Mouse (Mus musculus): ENCODE data around the gene Unc13d. TPM values are rescaled to one million over a fixed set of nuclear protein-coding genes. Genes with fewer than 3 reads are reported as not detected.

Gene Unc13d
- polyA plus RNA-seq, 1 experiment from 2014 or later: 1.5 TPM

GRCm38 (mm10) chr11:116106963-116107776 is 29.4 kb upstream of the Unc13d start:
- Histone ChIP-seq H3K36me3 (no peaks in the 10 kb centered on the region), H3K4me2 (no peak overlapping the region), H3K4me1 (replicated peaks) (peaks cover 64% of the 10 kb centered on the region), H3K9me3 (no peaks in the 10 kb centered on the region), H3K9ac (no peak overlapping the region), H3K4me3 (no peak overlapping the region), H3K27ac (no peak overlapping the region), H3K27me3 (peaks cover 69% of the 10 kb centered on the region)
- no peak for ATAC-seq (ENCODE audit: low FRiP score)
- 15% methylated on average over 14 of the region's 14 CpGs for WGBS

GRCm38 (mm10) chr11:116106154-116106962 is 28.6 kb upstream of the Unc13d start:
- Histone ChIP-seq H3K4me2 (peak overlapping the region; percentile 24; the same call in 1 of the 2 replicates), H3K27ac (no peak overlapping the region), H3K4me1 (replicated peaks) (peaks cover 72% of the 10 kb centered on the region), H3K4me3 (0 out of 2 replicates have a peak overlapping the region, but pooled peaks have one; percentile 2), H3K36me3 (no peaks in the 10 kb centered on the region), H3K9me3 (no peaks in the 10 kb centered on the region), H3K9ac (0 out of 2 replicates have a peak overlapping the region, but pooled peaks have one; percentile 29), H3K27me3 (peaks cover 60% of the 10 kb centered on the region)
- 25% methylated on average over 32 of the region's 32 CpGs for WGBS
- ATAC-seq (ENCODE audit: low FRiP score): no peak

- Histone ChIP-seq H3K4me2 (no peak overlapping the region), H3K9ac (no peak overlapping the region), H3K27ac (no peak overlapping the region), H3K36me3 (no peaks in the 10 kb centered on the region), H3K4me3 (no peak overlapping the region), H3K9me3 (no peaks in the 10 kb centered on the region), H3K27me3 (peaks cover 48% of the 10 kb centered on the region), H3K4me1 (replicated peaks) (peaks cover 66% of the 10 kb centered on the region)
- 93% methylated on average over 2 of the region's 2 CpGs for WGBS
- ATAC-seq (ENCODE audit: low FRiP score): no peak
Measured at GRCm38 (mm10) chr11:116105065-116105464, 27.3 kb upstream of the Unc13d start.

GRCm38 (mm10) chr11:116104006-116104646 is 26.4 kb upstream of the Unc13d start:
- 40% methylated on average over 14 of the region's 14 CpGs for WGBS
- no peaks in the 10 kb centered on the region for H3K9me3 ChIP-seq
- H3K27ac ChIP-seq: peak overlapping the region; percentile 12; the same call in 1 of the 2 replicates
- ATAC-seq (ENCODE audit: low FRiP score): no peak
- H3K9ac ChIP-seq: no peak overlapping the region
- no peaks in the 10 kb centered on the region for H3K36me3 ChIP-seq
- H3K4me2 ChIP-seq: no peak overlapping the region
- H3K4me1 ChIP-seq (replicated peaks): peaks cover 57% of the 10 kb centered on the region
- H3K4me3 ChIP-seq: no peak overlapping the region
- peaks cover 38% of the 10 kb centered on the region for H3K27me3 ChIP-seq

- no peak for ATAC-seq (ENCODE audit: low FRiP score)
- Histone ChIP-seq H3K4me2 (no peak overlapping the region), H3K9ac (no peak overlapping the region), H3K36me3 (no peaks in the 10 kb centered on the region), H3K4me3 (no peak overlapping the region), H3K27ac (no peak overlapping the region), H3K4me1 (replicated peaks) (peaks cover 51% of the 10 kb centered on the region), H3K9me3 (no peaks in the 10 kb centered on the region), H3K27me3 (peaks cover 33% of the 10 kb centered on the region)
- WGBS: 74% methylated on average over 12 of the region's 12 CpGs
Measured at GRCm38 (mm10) chr11:116103572-116103971, 25.8 kb upstream of the Unc13d start.

- H3K36me3 ChIP-seq: no peaks in the 10 kb centered on the region
- no peak overlapping the region for H3K9ac ChIP-seq
- H3K4me1 ChIP-seq (replicated peaks): peaks cover 43% of the 10 kb centered on the region
- no peak for ATAC-seq (ENCODE audit: low FRiP score)
- no peak overlapping the region for H3K4me2 ChIP-seq
- 59% methylated on average over 3 of the region's 4 CpGs for WGBS
- H3K27ac ChIP-seq: peak overlapping the region; percentile 84
- no peak overlapping the region for H3K4me3 ChIP-seq
- peaks cover 24% of the 10 kb centered on the region for H3K27me3 ChIP-seq
- no peaks in the 10 kb centered on the region for H3K9me3 ChIP-seq
Measured at GRCm38 (mm10) chr11:116102472-116102871, 24.7 kb upstream of the Unc13d start.

- H3K27ac ChIP-seq: peak overlapping the region; percentile 84
- H3K4me3 ChIP-seq: no peak overlapping the region
- peak; percentile 80 for ATAC-seq (ENCODE audit: low FRiP score)
- no peaks in the 10 kb centered on the region for H3K9me3 ChIP-seq
- WGBS: 44% methylated on average over 11 of the region's 11 CpGs
- no peak overlapping the region for H3K4me2 ChIP-seq
- no peaks in the 10 kb centered on the region for H3K36me3 ChIP-seq
- peaks cover 19% of the 10 kb centered on the region for H3K27me3 ChIP-seq
- peak overlapping the region; percentile 51; the same call in 1 of the 2 replicates for H3K9ac ChIP-seq
- peaks cover 38% of the 10 kb centered on the region for H3K4me1 ChIP-seq (replicated peaks)
Measured at GRCm38 (mm10) chr11:116101931-116102381, 24.2 kb upstream of the Unc13d start.

GRCm38 (mm10) chr11:116100839-116101238 is 23.1 kb upstream of the Unc13d start:
- Histone ChIP-seq H3K36me3 (no peaks in the 10 kb centered on the region), H3K4me3 (no peak overlapping the region), H3K4me2 (no peak overlapping the region), H3K9ac (no peak overlapping the region), H3K27ac (0 out of 2 replicates have a peak overlapping the region, but pooled peaks have one; percentile 84), H3K9me3 (no peaks in the 10 kb centered on the region), H3K27me3 (peaks cover 8% of the 10 kb centered on the region), H3K4me1 (replicated peaks) (peaks cover 27% of the 10 kb centered on the region)
- ATAC-seq (ENCODE audit: low FRiP score): no peak
- WGBS: 88% methylated on average over 7 of the region's 7 CpGs

- 83% methylated on average over 6 of the region's 6 CpGs for WGBS
- Histone ChIP-seq H3K4me2 (no peak overlapping the region), H3K36me3 (no peaks in the 10 kb centered on the region), H3K9me3 (no peaks in the 10 kb centered on the region), H3K27me3 (peaks cover 3% of the 10 kb centered on the region), H3K4me3 (no peak overlapping the region), H3K9ac (no peak overlapping the region), H3K4me1 (replicated peaks) (peaks cover 26% of the 10 kb centered on the region), H3K27ac (no peak overlapping the region)
- ATAC-seq (ENCODE audit: low FRiP score): no peak
Measured at GRCm38 (mm10) chr11:116100385-116100784, 22.6 kb upstream of the Unc13d start.

- ATAC-seq (ENCODE audit: low FRiP score): no peak
- H3K4me1 ChIP-seq (replicated peaks): peaks cover 24% of the 10 kb centered on the region
- H3K9ac ChIP-seq: no peak overlapping the region
- H3K36me3 ChIP-seq: no peaks in the 10 kb centered on the region
- WGBS: 92% methylated on average over 6 of the region's 6 CpGs
- no peak overlapping the region for H3K27ac ChIP-seq
- H3K4me2 ChIP-seq: no peak overlapping the region
- no peaks in the 10 kb centered on the region for H3K9me3 ChIP-seq
- H3K27me3 ChIP-seq: peaks cover 3% of the 10 kb centered on the region; the same call in 1 of the 2 replicates
- no peak overlapping the region for H3K4me3 ChIP-seq
Measured at GRCm38 (mm10) chr11:116099462-116099861, 21.7 kb upstream of the Unc13d start.

GRCm38 (mm10) chr11:116098711-116099460 is 21.1 kb upstream of the Unc13d start:
- Histone ChIP-seq H3K4me2 (no peak overlapping the region), H3K4me3 (no peak overlapping the region), H3K9me3 (no peaks in the 10 kb centered on the region), H3K27ac (no peak overlapping the region), H3K27me3 (peaks cover 3% of the 10 kb centered on the region; the same call in 1 of the 2 replicates), H3K9ac (no peak overlapping the region), H3K4me1 (replicated peaks) (peaks cover 19% of the 10 kb centered on the region), H3K36me3 (no peaks in the 10 kb centered on the region)
- 80% methylated on average over 14 of the region's 14 CpGs for WGBS
- ATAC-seq (ENCODE audit: low FRiP score): no peak
